Mouse (Mus musculus) neural tube, embryonic 12.5 days (tissue): ENCODE results near the gene Snta1. TPM values are rescaled to one million over a fixed set of nuclear protein-coding genes. Genes with fewer than 3 reads are reported as not detected.
"Not testable (repeated sequence)": the region's sequence is repeated elsewhere in the genome, so short reads cannot be mapped to it uniquely, and the experiment has no call there.

Experiments used
- ATAC-seq: fragments of 200-750 bp; cut with Nextera tagmentation; 2 replicates; pipeline ENCODE4 v1.8.0; 2017; ENCODE audit warnings: low read depth, mild to moderate bottlenecking, moderate TSS enrichment, moderate library complexity; ENCODE audit not compliant: low FRiP score
- H3K27ac ChIP-seq: fragments of 300-500 bp; sonication (generic); 2 replicates; pipeline ENCODE4 v1.5.1; 2016
- H3K27me3 ChIP-seq: fragments of 300-500 bp; sonication (generic); replicated peaks from 2 replicates; pipeline ENCODE4 v1.6.1; 2016; ENCODE audit warnings: mild to moderate bottlenecking
- H3K36me3 ChIP-seq: fragments of 300-500 bp; sonication (generic); 2 replicates; pipeline ENCODE4 v1.6.1; 2016; ENCODE audit warnings: mild to moderate bottlenecking
- H3K4me1 ChIP-seq: fragments of 300-500 bp; sonication (generic); 2 replicates; pipeline ENCODE4 v1.6.1; 2016
- H3K4me2 ChIP-seq: fragments of 300-500 bp; sonication (generic); replicated peaks from 2 replicates; pipeline ENCODE4 v1.6.1; 2016; ENCODE audit warnings: mild to moderate bottlenecking
- H3K4me3 ChIP-seq: fragments of 300-500 bp; sonication (generic); 2 replicates; pipeline ENCODE4 v1.5.1; 2016
- H3K9ac ChIP-seq: fragments of 300-500 bp; sonication (generic); 2 replicates; pipeline ENCODE4 v1.6.1; 2016; ENCODE audit warnings: mild to moderate bottlenecking
- H3K9me3 ChIP-seq: fragments of 300-500 bp; sonication (generic); 2 replicates; pipeline ENCODE4 v1.6.1; 2016; ENCODE audit warnings: mild to moderate bottlenecking
- WGBS: fragments of 180-500 bp; shearing (Covaris S2); methylation state at CpG from one replicate; pipeline ENCODE4 v1.1.7; 2016; 5-methylcytosine and 5-hydroxymethylcytosine counted together
- polyA plus RNA-seq: library from polyadenylated mRNA; unstranded; fragments of >200 nt; fragmentation: Nextera tagmentation; extraction: Ambion mirVana; gene quantifications from 2 replicates; pipeline ENCODE4 v1.2.1, GENCODE M21; 2016

Snta1 gene
- polyA plus RNA-seq, 1 experiment from 2014 or later = 7.3 TPM

DNA sequence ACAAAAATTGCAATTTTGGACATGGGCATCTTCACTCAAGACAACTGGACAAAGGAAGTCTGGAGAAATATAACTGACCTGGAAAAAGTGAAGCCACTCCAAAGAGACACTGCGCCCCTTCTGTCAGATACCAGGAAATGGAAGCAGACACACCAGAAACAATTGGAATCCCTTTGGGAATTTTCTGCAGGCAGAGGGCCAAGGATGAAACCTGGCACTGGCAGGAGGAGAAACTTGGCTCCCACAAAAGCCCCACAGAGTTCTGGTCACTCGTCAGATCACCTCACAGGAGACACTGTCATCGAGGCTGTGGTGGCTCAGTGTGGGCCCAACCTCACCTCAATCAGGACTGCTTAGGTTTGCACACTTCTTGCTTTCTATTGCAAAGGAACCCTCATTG, 13.3 kb downstream of the Snta1 start:
- H3K36me3 ChIP-seq = no peaks in the 10 kb centered on the region
- no peak overlapping the region for H3K4me3 ChIP-seq
- H3K4me2 ChIP-seq = no peak overlapping the region
- no peak for ATAC-seq
- H3K9ac ChIP-seq = no peak overlapping the region
- no peaks in the 10 kb centered on the region for H3K4me1 ChIP-seq
- no peaks in the 10 kb centered on the region for H3K9me3 ChIP-seq
- 85% methylated on average over 3 of the region's 3 CpGs for WGBS
- no peak overlapping the region for H3K27ac ChIP-seq
- H3K27me3 ChIP-seq = no peaks in the 10 kb centered on the region

DNA sequence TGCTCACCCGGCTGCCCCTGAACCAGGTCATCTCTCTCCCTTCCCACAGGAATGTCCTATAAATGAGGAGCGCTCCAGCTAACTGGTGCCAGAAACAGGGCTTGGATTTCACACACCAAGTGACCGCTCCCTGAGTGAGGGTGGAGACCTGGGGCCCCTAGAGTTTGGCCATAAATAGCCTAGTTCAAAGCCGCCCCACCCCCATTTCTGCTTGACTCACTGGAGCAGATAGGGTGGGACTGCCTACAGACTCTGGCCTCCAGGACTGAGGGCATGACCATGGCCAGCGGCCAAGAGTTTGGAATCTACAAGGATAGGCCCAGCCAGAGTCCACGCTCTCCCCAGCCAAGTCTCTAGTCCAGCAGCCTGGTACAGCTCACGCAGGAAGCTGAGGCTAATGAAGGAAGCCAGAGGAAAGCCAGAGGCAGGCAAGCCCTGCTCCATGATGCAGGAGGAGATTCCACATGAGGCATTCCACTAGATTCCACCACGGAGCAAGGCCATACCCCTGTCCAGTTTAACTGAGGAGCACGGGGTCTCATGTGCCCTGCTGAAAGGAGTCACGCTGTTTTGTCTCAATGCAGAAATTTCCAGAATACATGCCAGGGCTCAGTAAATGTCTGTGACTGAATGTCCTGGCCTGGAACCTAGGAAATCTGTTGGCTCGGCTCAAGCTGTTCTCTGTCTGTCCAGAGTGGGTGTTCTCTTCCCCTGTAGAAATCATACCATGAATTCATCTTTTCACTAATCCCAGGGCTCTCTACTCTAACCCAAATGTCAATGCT, 17.5 kb downstream of the Snta1 start:
- no peak for ATAC-seq
- Histone ChIP-seq H3K27ac (no peak overlapping the region), H3K9me3 (no peaks in the 10 kb centered on the region), H3K27me3 (no peaks in the 10 kb centered on the region), H3K36me3 (no peaks in the 10 kb centered on the region), H3K4me2 (no peak overlapping the region), H3K4me1 (no peaks in the 10 kb centered on the region), H3K4me3 (no peak overlapping the region), H3K9ac (no peak overlapping the region)
- WGBS = 85% methylated on average over 11 of the region's 11 CpGs

DNA sequence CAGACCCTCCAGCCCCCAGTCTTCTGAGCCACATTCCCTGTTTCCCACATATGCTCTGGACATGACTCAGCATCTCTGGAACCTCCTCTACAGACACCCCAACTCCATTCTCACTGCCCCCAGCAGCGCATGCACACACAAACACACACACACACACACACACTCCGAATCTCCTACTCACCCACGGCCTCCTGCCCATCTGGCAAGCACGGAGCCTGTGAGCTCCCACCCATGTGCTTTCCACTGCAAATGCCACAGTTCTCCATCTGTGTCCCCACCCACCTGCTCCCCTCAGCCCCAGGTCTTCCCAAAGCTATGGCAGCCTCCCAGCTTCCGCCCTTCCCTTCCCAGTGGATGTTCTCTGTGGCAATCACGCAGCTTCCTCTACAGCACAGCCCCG, 28.8 kb downstream of the Snta1 start:
- Histone ChIP-seq H3K9ac (no peak overlapping the region), H3K4me3 (no peak overlapping the region), H3K36me3 (no peaks in the 10 kb centered on the region), H3K9me3 (no peaks in the 10 kb centered on the region), H3K27me3 (no peaks in the 10 kb centered on the region), H3K4me2 (no peak overlapping the region), H3K27ac (no peak overlapping the region), H3K4me1 (no peaks in the 10 kb centered on the region)
- 92% methylated on average over 7 of the region's 7 CpGs for WGBS
- ATAC-seq = no peak

DNA sequence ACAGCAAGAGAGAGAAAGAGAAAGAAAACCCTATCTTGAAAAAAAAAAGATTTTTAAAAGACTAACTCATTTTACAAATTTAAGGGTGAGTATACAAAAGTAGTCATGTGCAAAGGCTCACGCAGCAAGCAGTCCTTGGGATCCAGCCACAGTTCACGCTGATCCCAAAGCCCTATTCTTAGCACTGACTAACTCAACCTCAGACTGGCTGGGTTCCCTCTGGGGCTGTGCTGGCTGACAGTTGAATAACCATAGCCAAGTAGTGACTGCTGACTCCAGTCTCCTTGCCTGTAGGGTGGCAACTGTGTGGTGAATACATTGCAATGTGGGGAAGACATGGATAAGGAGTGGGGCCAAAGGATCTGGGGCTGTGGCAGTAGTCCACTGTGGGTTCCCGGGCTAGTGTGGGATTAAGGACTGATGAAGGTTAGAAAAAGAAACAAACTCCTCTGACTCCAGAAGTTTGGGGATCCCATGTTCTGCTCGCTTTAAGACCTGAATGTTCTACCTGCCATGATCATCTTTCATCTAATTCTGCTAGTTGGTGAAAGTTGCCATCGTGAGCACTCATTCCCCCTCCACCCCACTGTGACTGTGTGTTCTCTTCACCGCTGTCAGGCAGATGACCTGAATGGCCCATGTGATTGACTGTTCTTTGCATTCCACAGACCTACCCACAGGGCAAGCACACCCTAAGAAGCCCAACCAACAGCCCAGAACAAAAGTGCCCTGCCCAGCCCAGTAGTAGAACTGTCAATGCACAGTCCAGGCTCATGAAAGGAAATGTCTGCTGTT, 32.9 kb downstream of the Snta1 start:
- H3K4me3 ChIP-seq = no peak overlapping the region
- no peaks in the 10 kb centered on the region for H3K36me3 ChIP-seq
- no peaks in the 10 kb centered on the region for H3K9me3 ChIP-seq
- H3K9ac ChIP-seq = no peak overlapping the region
- 0 out of 2 replicates have a peak, but pooled peaks cover 4% of the 10 kb centered on the region for H3K4me1 ChIP-seq
- H3K27ac ChIP-seq = no peak overlapping the region
- no peak overlapping the region for H3K4me2 ChIP-seq
- no peaks in the 10 kb centered on the region for H3K27me3 ChIP-seq
- ATAC-seq = no peak
- WGBS = 77% methylated on average over 6 of the region's 6 CpGs

DNA sequence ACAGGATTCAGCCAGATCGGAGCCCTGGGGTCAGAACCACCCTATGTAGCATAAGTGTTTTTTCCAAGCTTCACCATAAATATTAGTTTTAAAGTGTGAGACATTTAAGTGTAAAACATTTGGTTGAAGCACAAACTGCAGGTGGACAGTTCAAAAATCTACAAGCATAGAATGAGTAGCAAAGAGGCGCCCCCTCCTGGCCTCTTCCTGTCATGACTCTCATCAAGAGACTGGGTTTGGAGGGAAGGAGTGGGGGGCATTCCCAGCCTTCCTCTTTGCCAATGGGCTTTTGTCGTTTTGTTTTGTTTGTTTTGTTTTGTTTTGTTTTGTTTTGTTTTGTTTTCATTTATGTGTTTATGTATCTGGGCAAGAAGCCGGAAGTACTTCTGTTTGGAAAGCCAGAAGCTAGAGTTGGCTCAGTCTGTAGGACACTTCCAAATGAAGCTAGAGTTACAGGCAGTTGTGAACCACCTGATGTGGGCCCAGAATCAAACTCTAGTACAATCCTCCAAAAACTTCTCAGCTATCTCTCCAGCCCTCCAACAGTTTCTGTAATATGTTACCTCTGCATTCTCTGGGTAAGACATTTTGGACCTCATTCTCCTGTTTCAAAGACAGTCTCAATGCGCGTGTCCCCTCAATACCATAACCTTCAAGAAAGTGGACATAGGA, 33.8 kb downstream of the Snta1 start:
- no peaks in the 10 kb centered on the region for H3K9me3 ChIP-seq
- no peak overlapping the region for H3K27ac ChIP-seq
- H3K4me2 ChIP-seq = no peak overlapping the region
- no peak overlapping the region for H3K4me3 ChIP-seq
- 0 out of 2 replicates have a peak, but pooled peaks cover 4% of the 10 kb centered on the region for H3K4me1 ChIP-seq
- 59% methylated on average over 6 of the region's 6 CpGs for WGBS
- H3K9ac ChIP-seq = no peak overlapping the region
- no peaks in the 10 kb centered on the region for H3K27me3 ChIP-seq
- no peak for ATAC-seq
- no peaks in the 10 kb centered on the region for H3K36me3 ChIP-seq

DNA sequence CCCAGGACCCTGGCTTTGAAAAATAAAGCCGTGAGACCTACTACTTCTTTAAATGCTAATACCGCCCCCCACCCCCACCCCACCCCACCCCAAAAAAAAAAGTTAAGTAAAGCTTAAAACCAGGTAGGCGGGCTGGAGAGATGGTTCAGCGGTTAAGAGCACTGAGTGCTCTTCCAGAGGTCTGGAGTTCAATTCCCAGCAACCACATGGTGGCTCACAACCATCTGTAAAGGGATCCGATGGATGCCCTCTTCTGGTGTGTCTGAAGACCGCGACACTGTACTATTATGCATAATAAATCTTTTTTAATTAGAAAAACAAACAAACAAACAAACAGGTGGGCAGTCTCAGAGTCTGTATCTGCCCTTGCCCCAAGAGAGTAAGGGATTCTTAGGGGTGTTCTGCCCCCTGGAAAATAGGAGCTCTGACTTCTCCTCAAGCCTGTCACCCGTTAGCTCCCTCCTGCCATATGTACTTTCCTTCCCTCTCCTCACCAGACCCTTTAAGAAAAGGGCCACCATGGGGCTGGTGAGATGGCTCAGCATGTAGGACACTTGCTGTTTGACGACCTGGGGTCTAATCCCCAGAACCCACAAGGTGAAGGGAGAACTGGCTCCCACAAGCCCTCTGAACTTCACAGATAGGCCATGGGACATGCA, 34.9 kb downstream of the Snta1 start, which contains the start of gene Cdk5rap1:
Gene Cdk5rap1, minus strand, starts transcription at position 169 of the 659 bp plus-strand sequence.
- Histone ChIP-seq H3K27ac (no peak within 1 kb of the TSS), H3K9me3 (no peaks in the 10 kb centered on the region), H3K36me3 (0 out of 2 replicates have a peak, but pooled peaks cover 6% of the 10 kb centered on the region), H3K9ac (peak within 1 kb of the TSS; percentile 90), H3K4me1 (0 out of 2 replicates have a peak, but pooled peaks cover 4% of the 10 kb centered on the region), H3K4me2 (peak within 1 kb of the TSS; percentile 79), H3K4me3 (peak within 1 kb of the TSS; percentile 76), H3K27me3 (no peaks in the 10 kb centered on the region)
- ATAC-seq = peak; percentile 56
- WGBS = 15% methylated on average over 9 of the region's 9 CpGs

DNA sequence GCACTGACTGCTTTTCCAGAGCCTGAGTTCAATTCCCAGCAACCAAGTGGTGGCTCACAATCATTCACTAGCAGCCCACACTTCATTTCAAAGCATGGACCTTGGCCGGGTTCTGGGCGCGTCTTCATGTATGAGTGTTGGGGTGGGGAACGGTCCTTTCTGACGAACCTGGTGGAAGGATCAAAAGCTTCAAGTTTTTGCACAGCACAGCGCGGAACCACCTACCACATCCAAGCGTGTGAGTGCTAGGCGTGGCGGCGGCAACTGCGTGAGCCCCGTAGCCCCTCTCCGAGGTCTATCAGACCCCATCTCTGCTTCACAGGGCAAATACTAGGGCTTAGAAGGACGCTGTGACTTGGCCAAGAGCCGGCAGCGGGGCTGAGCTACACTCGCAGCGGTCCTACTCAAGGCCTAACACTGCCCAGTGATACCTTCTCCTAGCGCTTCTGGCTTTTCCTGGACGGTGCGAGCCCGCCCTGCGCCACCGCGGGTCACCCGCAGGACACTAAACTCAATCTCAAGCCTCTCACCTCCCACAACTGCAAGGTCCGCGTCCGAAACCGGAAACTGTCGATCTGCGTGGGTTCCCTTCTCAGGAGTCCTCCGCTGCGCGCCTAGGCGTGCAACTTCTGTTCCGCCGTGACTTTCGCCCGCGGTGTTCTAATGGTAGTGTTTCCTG, 35.6 kb downstream of the Snta1 start:
- peak; percentile 85 for ATAC-seq
- H3K9ac ChIP-seq = peak overlapping the region; percentile 90
- H3K4me3 ChIP-seq = peak overlapping the region; percentile 76
- under 1% methylated on average over 42 of the region's 42 CpGs for WGBS
- no peak overlapping the region for H3K27ac ChIP-seq
- H3K36me3 ChIP-seq = 0 out of 2 replicates have a peak, but pooled peaks cover 11% of the 10 kb centered on the region
- peak overlapping the region; percentile 79 for H3K4me2 ChIP-seq
- no peaks in the 10 kb centered on the region for H3K9me3 ChIP-seq
- H3K4me1 ChIP-seq = 0 out of 2 replicates have a peak, but pooled peaks cover 4% of the 10 kb centered on the region
- H3K27me3 ChIP-seq = no peaks in the 10 kb centered on the region

DNA sequence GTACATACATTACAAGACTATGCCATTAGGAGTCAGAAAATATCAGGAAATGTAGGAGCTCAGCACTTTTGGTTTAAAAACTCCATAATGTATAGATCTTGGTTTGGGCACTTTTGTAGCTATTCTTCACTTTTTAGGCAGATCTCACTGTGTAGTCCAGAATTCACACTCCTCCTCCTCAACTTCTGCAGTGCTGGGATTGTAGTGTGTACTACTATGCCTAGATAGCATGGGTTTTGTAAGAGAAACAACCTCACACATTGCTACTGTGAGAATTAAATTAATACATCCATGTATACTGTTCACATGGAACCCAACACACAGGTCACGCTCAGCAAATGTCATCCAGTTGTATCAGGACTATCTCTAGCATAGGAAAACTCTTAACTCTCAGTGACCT, 40.4 kb downstream of the Snta1 start:
- no peaks in the 10 kb centered on the region for H3K4me1 ChIP-seq
- H3K36me3 ChIP-seq = peaks cover 41% of the 10 kb centered on the region
- no peaks in the 10 kb centered on the region for H3K9me3 ChIP-seq
- WGBS = 96% methylated on average over 1 of the region's 1 CpGs
- no peak for ATAC-seq
- no peak overlapping the region for H3K9ac ChIP-seq
- H3K4me2 ChIP-seq = no peak overlapping the region
- no peaks in the 10 kb centered on the region for H3K27me3 ChIP-seq
- H3K4me3 ChIP-seq = no peak overlapping the region
- H3K27ac ChIP-seq = no peak overlapping the region

DNA sequence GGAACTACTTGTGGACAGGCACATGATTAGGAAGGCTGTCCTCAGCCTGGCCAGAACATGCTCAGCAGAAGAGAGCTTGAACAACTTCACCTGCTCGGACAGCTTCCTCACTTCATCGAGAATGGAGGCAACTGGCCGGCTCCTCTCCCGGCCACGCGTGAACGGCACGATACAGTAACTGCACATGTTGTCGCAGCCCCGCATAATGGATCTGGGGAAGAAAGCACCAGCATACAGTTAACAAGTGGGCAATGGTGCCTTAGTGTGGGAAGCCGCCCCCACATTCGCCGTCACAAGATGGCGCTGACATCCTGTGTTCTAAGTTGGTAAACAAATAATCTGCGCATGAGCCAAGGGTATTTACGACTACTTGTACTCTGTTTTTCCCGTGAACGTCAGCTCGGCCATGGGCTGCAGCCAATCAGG, 53.9 kb downstream of the Snta1 start:
- Histone ChIP-seq H3K36me3 (peaks cover 21% of the 10 kb centered on the region; the same call in 1 of the 2 replicates), H3K4me2 (peak overlapping the region; percentile 43), H3K4me3 (peak overlapping the region; percentile 21), H3K9ac (0 out of 2 replicates have a peak overlapping the region, but pooled peaks have one; percentile 26)
- not testable (repeated sequence) for ATAC-seq, H3K9me3 ChIP-seq, H3K27me3 ChIP-seq, H3K27ac ChIP-seq, H3K4me1 ChIP-seq
- 82% methylated on average over 16 of the region's 19 CpGs for WGBS

DNA sequence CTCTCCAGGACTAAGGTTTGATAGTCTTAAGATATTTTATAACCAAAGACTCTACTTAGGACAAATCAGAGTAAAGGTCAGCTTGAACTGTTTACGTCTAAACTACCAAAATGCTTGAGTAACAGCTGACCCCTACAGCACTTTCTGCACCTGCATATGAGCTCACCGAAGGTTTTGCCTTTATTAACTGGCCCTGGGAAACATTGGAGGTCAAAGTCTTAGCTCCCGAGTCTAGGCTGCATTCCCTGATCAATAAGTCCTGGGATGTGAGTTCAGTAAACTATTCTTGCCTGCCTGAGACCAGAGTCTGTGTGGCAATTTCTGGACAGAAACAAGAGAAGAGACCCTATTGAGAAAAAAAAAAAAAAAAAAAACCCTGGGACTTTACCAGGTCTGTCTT, 59.7 kb downstream of the Snta1 start:
- no peaks in the 10 kb centered on the region for H3K9me3 ChIP-seq
- peaks cover 33% of the 10 kb centered on the region; the same call in 1 of the 2 replicates for H3K36me3 ChIP-seq
- H3K4me1 ChIP-seq = no peaks in the 10 kb centered on the region
- no peak for ATAC-seq
- H3K27ac ChIP-seq = no peak overlapping the region
- no peaks in the 10 kb centered on the region for H3K27me3 ChIP-seq
- no peak overlapping the region for H3K4me2 ChIP-seq
- no peak overlapping the region for H3K4me3 ChIP-seq
- 91% methylated on average over 3 of the region's 3 CpGs for WGBS
- H3K9ac ChIP-seq = no peak overlapping the region

DNA sequence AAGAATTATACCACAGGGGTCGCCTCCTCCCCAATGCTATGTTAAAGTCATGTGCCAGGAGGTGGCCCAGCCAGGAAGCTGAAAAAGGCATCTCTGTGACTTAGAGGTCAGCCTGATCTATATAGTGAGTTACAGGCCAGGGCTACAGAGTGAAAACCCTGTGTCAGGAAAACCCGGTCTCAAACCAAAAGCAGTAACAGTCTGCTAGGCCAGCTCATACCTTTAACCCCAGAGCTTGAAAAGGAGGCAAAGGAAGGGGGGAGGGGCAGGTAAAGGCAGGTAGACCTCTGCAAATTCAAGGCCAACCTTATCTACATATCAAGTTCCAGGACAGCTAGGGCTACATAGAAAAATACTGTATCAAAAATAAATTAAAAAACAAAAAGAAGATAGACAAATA, 68.5 kb downstream of the Snta1 start:
- no peak overlapping the region for H3K4me2 ChIP-seq
- H3K27ac ChIP-seq = no peak overlapping the region
- no peak overlapping the region for H3K9ac ChIP-seq
- H3K4me1 ChIP-seq = no peaks in the 10 kb centered on the region
- no peak for ATAC-seq
- H3K9me3 ChIP-seq = no peaks in the 10 kb centered on the region
- WGBS = 68% methylated on average over 2 of the region's 2 CpGs
- peaks cover 15% of the 10 kb centered on the region; the same call in 1 of the 2 replicates for H3K36me3 ChIP-seq
- no peak overlapping the region for H3K4me3 ChIP-seq
- no peaks in the 10 kb centered on the region for H3K27me3 ChIP-seq
